Mouse (Mus musculus): Measurements from ENCODE around the gene Il4ra.

The Il4ra gene

GRCm38 (mm10) chr7:125574832-125575231 is 22.9 kb downstream of the Il4ra start:
- no peak for DNase-seq

GRCm38 (mm10) chr7:125575738-125576540 is 24.0 kb downstream of the Il4ra start:
- DNase-seq, result no peak

GRCm38 (mm10) chr7:125576982-125577381 is 25.1 kb downstream of the Il4ra start:
- peak; percentile 84 for DNase-seq

- DNase-seq, result no peak
These were observed 25.7 kb downstream of the Il4ra start for GRCm38 (mm10) chr7:125577486-125578088.

- no peak for DNase-seq
These were observed 26.2 kb downstream of the Il4ra start for GRCm38 (mm10) chr7:125578106-125578505.

- no peak for DNase-seq
These were observed 27.8 kb downstream of the Il4ra start for GRCm38 (mm10) chr7:125579545-125580219.

GRCm38 (mm10) chr7:125580220-125580549 is 28.3 kb downstream of the Il4ra start:
- DNase-seq, result no peak

- no peak for DNase-seq
These were observed 28.9 kb downstream of the Il4ra start for GRCm38 (mm10) chr7:125580625-125581316.

GRCm38 (mm10) chr7:125581317-125581672 is 29.4 kb downstream of the Il4ra start:
- DNase-seq, result peak; percentile 95

GRCm38 (mm10) chr7:125583325-125584004 is 31.5 kb downstream of the Il4ra start:
- no peak for DNase-seq

GRCm38 (mm10) chr7:125584005-125584369 is 32.1 kb downstream of the Il4ra start:
- no peak for DNase-seq

GRCm38 (mm10) chr7:125586355-125586754 is 34.4 kb downstream of the Il4ra start:
- DNase-seq, result no peak

- no peak for DNase-seq
These were observed 36.8 kb downstream of the Il4ra start for GRCm38 (mm10) chr7:125588721-125589120.

GRCm38 (mm10) chr7:125589896-125590295 is 38.0 kb downstream of the Il4ra start:
- no peak for DNase-seq

GRCm38 (mm10) chr7:125593831-125594230 is 41.9 kb downstream of the Il4ra start:
- no peak for DNase-seq

GRCm38 (mm10) chr7:125596406-125596805 is 44.5 kb downstream of the Il4ra start:
- no peak for DNase-seq

- DNase-seq, result no peak
These were observed 45.2 kb downstream of the Il4ra start for GRCm38 (mm10) chr7:125597083-125597482.

- DNase-seq, result no peak
These were observed 45.8 kb downstream of the Il4ra start for GRCm38 (mm10) chr7:125597516-125598347.

- DNase-seq, result no peak
These were observed 47.6 kb downstream of the Il4ra start for GRCm38 (mm10) chr7:125599373-125599973.

GRCm38 (mm10) chr7:125600136-125600535 is 48.2 kb downstream of the Il4ra start:
- no peak for DNase-seq

- DNase-seq, result no peak
These were observed 48.8 kb downstream of the Il4ra start for GRCm38 (mm10) chr7:125600612-125601279.

All from lung, postnatal 14 days (tissue).